Mouse (Mus musculus) liver, embryonic 14.5 days (tissue): ENCODE results near the gene Hoxb6.

Experiments used
- CTCF ChIP-seq: IDR thresholded peaks from 2 replicates; pipeline ENCODE4 v1.5.1; 2016; ENCODE audit warnings: antibody characterized with exemption, low read depth, control low read depth
- EP300 ChIP-seq: IDR thresholded peaks from 2 replicates; pipeline ENCODE4 v1.6.1; 2016; ENCODE audit warnings: antibody characterized with exemption, low read depth

- TF ChIP-seq CTCF (no peak), EP300 (no peak)
Measured at GRCm38 (mm10) chr11:96265954-96266353, 26.3 kb upstream of the Hoxb6 start.
